Mouse (Mus musculus): Measurements from ENCODE around the gene Ppfia3. TPM values are rescaled to one million over a fixed set of nuclear protein-coding genes. Genes with fewer than 3 reads are reported as not detected.
"Not testable (repeated sequence)": the region's sequence is repeated elsewhere in the genome, so short reads cannot be mapped to it uniquely, and the experiment has no call there.

Gene Ppfia3
- polyA plus RNA-seq, 1 experiment from 2014 or later: not detected

- Histone ChIP-seq H3K4me3 (ENCODE audit: inconsistent target) (no peak overlapping the region), H3K36me3 (ENCODE audit: inconsistent target) (no peaks in the 10 kb centered on the region), H3K79me2 (ENCODE audit: inconsistent target) (no peaks in the 10 kb centered on the region), H3K27ac (no peak overlapping the region)
- WGBS (ENCODE audit: missing documents): 39% methylated on average over 6 of the region's 6 CpGs
These were observed 36.9 kb upstream of the Ppfia3 start for GRCm38 (mm10) chr7:45403532-45404261.

- Histone ChIP-seq H3K4me3 (ENCODE audit: inconsistent target) (no peak overlapping the region), H3K79me2 (ENCODE audit: inconsistent target) (no peaks in the 10 kb centered on the region), H3K27ac (no peak overlapping the region), H3K36me3 (ENCODE audit: inconsistent target) (no peaks in the 10 kb centered on the region)
- 88% methylated on average over 10 of the region's 10 CpGs for WGBS (ENCODE audit: missing documents)
These were observed 34.8 kb upstream of the Ppfia3 start for GRCm38 (mm10) chr7:45401521-45402085.

GRCm38 (mm10) chr7:45396787-45397186 is 30.0 kb upstream of the Ppfia3 start:
- Histone ChIP-seq H3K27ac (no peak overlapping the region), H3K79me2 (ENCODE audit: inconsistent target) (peaks cover 35% of the 10 kb centered on the region), H3K4me3 (ENCODE audit: inconsistent target) (no peak overlapping the region), H3K36me3 (ENCODE audit: inconsistent target) (peaks cover 8% of the 10 kb centered on the region; the same call in 1 of the 2 replicates)
- WGBS (ENCODE audit: missing documents): 50% methylated on average over 2 of the region's 2 CpGs

GRCm38 (mm10) chr7:45396337-45396775 is 29.5 kb upstream of the Ppfia3 start:
- not testable (repeated sequence) for H3K36me3 ChIP-seq (ENCODE audit: inconsistent target)
- WGBS (ENCODE audit: missing documents): 4% methylated on average over 2 of the region's 3 CpGs
- Histone ChIP-seq H3K79me2 (ENCODE audit: inconsistent target) (peaks cover 40% of the 10 kb centered on the region), H3K4me3 (ENCODE audit: inconsistent target) (peak overlapping the region; percentile 92), H3K27ac (peak overlapping the region; percentile 76)

GRCm38 (mm10) chr7:45395578-45396336 is 28.9 kb upstream of the Ppfia3 start, which contains the start of gene Snrnp70:
Snrnp70 (minus strand) TSS chr7:45395742.
- peaks cover 13% of the 10 kb centered on the region; the same call in 1 of the 2 replicates for H3K36me3 ChIP-seq (ENCODE audit: inconsistent target)
- peaks cover 46% of the 10 kb centered on the region for H3K79me2 ChIP-seq (ENCODE audit: inconsistent target)
- H3K27ac ChIP-seq: peak within 1 kb of the TSS; percentile 86
- peak within 1 kb of the TSS; percentile 92 for H3K4me3 ChIP-seq (ENCODE audit: inconsistent target)
- WGBS (ENCODE audit: missing documents): under 1% methylated on average over 60 of the region's 60 CpGs

GRCm38 (mm10) chr7:45395129-45395541 is 28.3 kb upstream of the Ppfia3 start:
- WGBS (ENCODE audit: missing documents): under 1% methylated on average over 18 of the region's 20 CpGs
- H3K79me2 ChIP-seq (ENCODE audit: inconsistent target): peaks cover 52% of the 10 kb centered on the region
- peak overlapping the region; percentile 86 for H3K27ac ChIP-seq
- peaks cover 18% of the 10 kb centered on the region; the same call in 1 of the 2 replicates for H3K36me3 ChIP-seq (ENCODE audit: inconsistent target)
- H3K4me3 ChIP-seq (ENCODE audit: inconsistent target): peak overlapping the region; percentile 92

- Histone ChIP-seq H3K79me2 (ENCODE audit: inconsistent target) (peaks cover 86% of the 10 kb centered on the region), H3K36me3 (ENCODE audit: inconsistent target) (peaks cover 78% of the 10 kb centered on the region), H3K4me3 (ENCODE audit: inconsistent target) (no peak overlapping the region), H3K27ac (no peak overlapping the region)
- WGBS (ENCODE audit: missing documents): 100% methylated on average over 3 of the region's 3 CpGs
These were observed 19.3 kb upstream of the Ppfia3 start for GRCm38 (mm10) chr7:45386077-45386476.

GRCm38 (mm10) chr7:45376057-45376456 is 9.2 kb upstream of the Ppfia3 start:
- Histone ChIP-seq H3K36me3 (ENCODE audit: inconsistent target) (peaks cover 48% of the 10 kb centered on the region), H3K4me3 (ENCODE audit: inconsistent target) (no peak overlapping the region)

GRCm38 (mm10) chr7:45374620-45375019 is 7.8 kb upstream of the Ppfia3 start:
- WGBS (ENCODE audit: missing documents): 86% methylated on average over 8 of the region's 8 CpGs
- no peaks in the 10 kb centered on the region; the same call in 1 of the 2 replicates for H3K79me2 ChIP-seq (ENCODE audit: inconsistent target)

More at GRCm38 (mm10) chr7:45376057-45376456, 9.2 kb upstream of the Ppfia3 start:
- 82% methylated on average over 1 of the region's 1 CpGs for WGBS (ENCODE audit: missing documents)
- H3K27ac ChIP-seq: no peak overlapping the region
- H3K79me2 ChIP-seq (ENCODE audit: inconsistent target): peaks cover 8% of the 10 kb centered on the region; the same call in 1 of the 2 replicates

GRCm38 (mm10) chr7:45372371-45372770 is 5.6 kb upstream of the Ppfia3 start:
- Histone ChIP-seq H3K27ac (no peak overlapping the region), H3K36me3 (ENCODE audit: inconsistent target) (peaks cover 14% of the 10 kb centered on the region), H3K79me2 (ENCODE audit: inconsistent target) (no peaks in the 10 kb centered on the region), H3K4me3 (ENCODE audit: inconsistent target) (no peak overlapping the region)
- 85% methylated on average over 5 of the region's 5 CpGs for WGBS (ENCODE audit: missing documents)

More at GRCm38 (mm10) chr7:45374620-45375019, 7.8 kb upstream of the Ppfia3 start:
- Histone ChIP-seq H3K27ac (no peak overlapping the region), H3K36me3 (ENCODE audit: inconsistent target) (peaks cover 35% of the 10 kb centered on the region), H3K4me3 (ENCODE audit: inconsistent target) (no peak overlapping the region)

- WGBS (ENCODE audit: missing documents): 15% methylated on average over 27 of the region's 28 CpGs
- Histone ChIP-seq H3K4me3 (ENCODE audit: inconsistent target) (no peak within 1 kb of the TSS), H3K27ac (no peak within 1 kb of the TSS), H3K36me3 (ENCODE audit: inconsistent target) (no peaks in the 10 kb centered on the region), H3K79me2 (ENCODE audit: inconsistent target) (no peaks in the 10 kb centered on the region)
These were observed 3.9 kb upstream of the Ppfia3 start, which contains the start of gene Lin7b for GRCm38 (mm10) chr7:45370475-45371311. Lin7b (minus strand) TSS chr7:45370583.

GRCm38 (mm10) chr7:45369836-45370474 is 3.1 kb upstream of the Ppfia3 start:
- WGBS (ENCODE audit: missing documents): 10% methylated on average over 52 of the region's 52 CpGs
- H3K36me3 ChIP-seq (ENCODE audit: inconsistent target): no peaks in the 10 kb centered on the region
- H3K4me3 ChIP-seq (ENCODE audit: inconsistent target): no peak overlapping the region
- no peaks in the 10 kb centered on the region for H3K79me2 ChIP-seq (ENCODE audit: inconsistent target)
- H3K27ac ChIP-seq: no peak overlapping the region

GRCm38 (mm10) chr7:45369022-45369745 is 2.4 kb upstream of the Ppfia3 start:
- no peaks in the 10 kb centered on the region for H3K36me3 ChIP-seq (ENCODE audit: inconsistent target)
- H3K4me3 ChIP-seq (ENCODE audit: inconsistent target): no peak overlapping the region
- no peak overlapping the region for H3K27ac ChIP-seq
- 82% methylated on average over 15 of the region's 16 CpGs for WGBS (ENCODE audit: missing documents)
- no peaks in the 10 kb centered on the region for H3K79me2 ChIP-seq (ENCODE audit: inconsistent target)
